Mouse (Mus musculus) olfactory bulb, adult 2 months (tissue): ENCODE measurements around the gene Pxn.

Source experiments
- CTCF ChIP-seq: fragments of 200-500 bp; IDR thresholded peaks from 2 replicates; pipeline ENCODE4 v1.5.1; 2012; ENCODE audit warnings: low read depth, mild to moderate bottlenecking, low read length, moderate library complexity; ENCODE audit not compliant: insufficient read depth
- POLR2A ChIP-seq: fragments of 200-500 bp; IDR thresholded peaks from 2 replicates; pipeline ENCODE4 v1.6.1; 2012; ENCODE audit warnings: mild to moderate bottlenecking, low read depth, low read length, moderate library complexity; ENCODE audit not compliant: insufficient read depth

- TF ChIP-seq POLR2A = no peak
- TF ChIP-seq CTCF = no peak
These were observed 15.3 kb downstream of the Pxn start for GRCm38 (mm10) chr5:115521553-115522461.
